Mouse (Mus musculus): ENCODE results near the gene Abhd4. TPM values are rescaled to one million over a fixed set of nuclear protein-coding genes. Genes with fewer than 3 reads are reported as not detected.

Gene Abhd4
- polyA plus RNA-seq, 1 experiment from 2014 or later = 51.5 TPM

Other genes with a start within 250 kb of the Abhd4 start
- 264 and 270 TPM in 2 replicates for gene Dad1, start 84 bp upstream of the Abhd4 start, polyA plus RNA-seq (2016; fragmentation: Nextera tagmentation; extraction: Ambion mirVana)
- gene Olfr49, start 30.8 kb downstream of the Abhd4 start, polyA plus RNA-seq (2016; fragmentation: Nextera tagmentation; extraction: Ambion mirVana) = not detected in 2 replicates
- gene Oxa1l, start 106.6 kb downstream of the Abhd4 start, polyA plus RNA-seq (2016; fragmentation: Nextera tagmentation; extraction: Ambion mirVana) = 43.3 and 47.4 TPM in 2 replicates
- 4.8 and 5.2 TPM in 2 replicates for gene Slc7a7, start 163.6 kb downstream of the Abhd4 start, polyA plus RNA-seq (2016; fragmentation: Nextera tagmentation; extraction: Ambion mirVana)
- gene Mrpl52, start 172.7 kb downstream of the Abhd4 start, polyA plus RNA-seq (2016; fragmentation: Nextera tagmentation; extraction: Ambion mirVana) = 253 and 263 TPM in 2 replicates
- 182 and 194 TPM in 2 replicates for gene Mmp14, start 177.4 kb downstream of the Abhd4 start, polyA plus RNA-seq (2016; fragmentation: Nextera tagmentation; extraction: Ambion mirVana)
- 33.1 and 34.6 TPM in 2 replicates for gene Lrp10, start 209.9 kb downstream of the Abhd4 start, polyA plus RNA-seq (2016; fragmentation: Nextera tagmentation; extraction: Ambion mirVana)
- gene Rem2, start 221.9 kb downstream of the Abhd4 start, polyA plus RNA-seq (2016; fragmentation: Nextera tagmentation; extraction: Ambion mirVana) = 5.5 and 6.9 TPM in 2 replicates

Measured in embryonic facial prominence, embryonic 12.5 days (tissue).